Mouse (Mus musculus) olfactory bulb, adult 2 months (tissue): ENCODE data around the gene 9130213A22Rik.

Experiments
- CTCF ChIP-seq: fragments of 200-500 bp; IDR thresholded peaks from 2 replicates; pipeline ENCODE4 v1.5.1; 2012; ENCODE audit warnings: low read depth, mild to moderate bottlenecking, low read length, moderate library complexity; ENCODE audit not compliant: insufficient read depth
- POLR2A ChIP-seq: fragments of 200-500 bp; IDR thresholded peaks from 2 replicates; pipeline ENCODE4 v1.6.1; 2012; ENCODE audit warnings: mild to moderate bottlenecking, low read depth, low read length, moderate library complexity; ENCODE audit not compliant: insufficient read depth

DNA sequence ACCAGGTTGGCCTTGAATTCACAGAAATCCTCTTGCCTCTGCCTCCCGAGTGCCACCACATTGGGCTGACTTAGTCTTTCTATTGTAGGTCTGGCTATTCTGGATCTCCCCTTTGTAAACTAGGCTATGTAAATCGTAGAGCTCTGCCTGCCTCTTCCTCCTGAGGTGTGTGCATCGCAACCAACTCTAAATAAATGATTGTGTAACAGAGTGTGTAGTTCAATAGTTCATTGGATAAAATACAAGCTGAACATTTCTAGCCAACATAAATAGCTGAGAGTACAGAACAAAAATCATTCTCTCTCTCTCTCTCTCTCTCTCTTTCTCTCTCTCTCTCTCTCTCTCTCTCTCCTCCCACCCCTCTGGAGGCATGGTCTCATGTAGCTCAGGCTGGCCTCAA lies 7.8 kb downstream of the 9130213A22Rik start:
- TF ChIP-seq CTCF, result no peak
- no peak for TF ChIP-seq POLR2A
